Mouse (Mus musculus): Measurements from ENCODE around the gene Ebf3.

Gene Ebf3

DNA sequence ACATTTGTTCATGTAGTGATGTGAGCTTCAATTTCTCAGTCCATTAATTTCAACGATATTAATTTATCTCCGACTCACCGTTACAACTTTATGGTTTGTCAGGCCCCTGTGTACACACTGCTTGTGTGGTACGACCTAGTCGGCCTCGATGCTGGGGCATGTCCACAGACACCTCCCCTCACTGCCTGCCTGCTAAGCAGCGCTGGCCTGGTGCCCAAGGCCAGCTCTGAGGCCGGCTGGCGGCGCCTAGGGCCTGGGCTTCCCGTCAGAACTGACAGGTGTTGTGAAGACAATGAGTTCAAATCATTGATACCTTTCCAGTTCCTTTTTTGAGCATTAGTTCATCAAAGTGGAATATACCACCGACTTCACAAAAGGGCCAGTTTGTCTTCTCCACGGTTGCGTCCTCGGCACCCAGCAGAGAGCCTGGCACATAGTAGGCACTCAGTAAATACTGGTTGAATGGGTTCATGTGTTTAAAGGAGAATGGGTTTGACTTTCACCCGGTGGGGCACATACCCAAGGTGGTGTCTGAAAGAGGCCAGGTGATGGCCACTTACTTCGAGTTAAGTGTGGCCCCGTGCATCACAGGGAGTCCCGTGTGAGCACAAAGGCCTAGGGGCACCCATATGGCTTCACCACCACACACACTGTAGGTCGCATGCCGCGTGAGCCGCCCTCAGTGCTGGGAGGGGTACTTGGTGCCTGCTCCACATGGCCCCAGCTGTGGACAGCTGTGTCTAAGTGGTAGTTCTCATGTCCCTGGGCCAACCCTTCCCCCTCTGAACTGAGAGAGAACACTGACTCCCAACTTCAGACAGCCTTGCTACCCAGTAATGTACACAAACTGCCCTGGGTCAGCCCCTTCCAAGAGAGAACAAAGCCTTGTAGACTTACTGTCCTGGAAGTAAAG, 116.9 kb downstream of the Ebf3 start:
- DNase-seq = no peak

DNA sequence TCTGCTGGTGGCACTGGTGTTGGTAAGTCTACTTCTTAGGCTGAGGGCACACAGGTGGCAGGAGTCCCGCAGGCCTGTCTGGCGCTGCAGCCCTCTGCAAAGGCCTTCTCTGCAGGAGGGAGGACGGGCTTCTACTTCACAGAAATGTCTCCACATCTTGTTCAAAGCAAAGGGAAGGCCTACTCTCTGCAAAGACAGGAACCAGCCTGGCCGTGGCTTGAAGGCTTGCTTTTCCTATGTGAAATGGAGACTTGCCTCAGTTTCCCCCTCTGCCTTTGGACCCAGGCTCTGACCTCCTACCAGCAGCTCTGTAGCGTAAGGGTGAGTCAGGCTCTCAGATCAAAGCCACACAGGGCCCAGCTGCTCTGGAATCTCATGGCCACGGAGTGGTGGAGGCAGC, 117.7 kb downstream of the Ebf3 start:
- no peak for DNase-seq

DNA sequence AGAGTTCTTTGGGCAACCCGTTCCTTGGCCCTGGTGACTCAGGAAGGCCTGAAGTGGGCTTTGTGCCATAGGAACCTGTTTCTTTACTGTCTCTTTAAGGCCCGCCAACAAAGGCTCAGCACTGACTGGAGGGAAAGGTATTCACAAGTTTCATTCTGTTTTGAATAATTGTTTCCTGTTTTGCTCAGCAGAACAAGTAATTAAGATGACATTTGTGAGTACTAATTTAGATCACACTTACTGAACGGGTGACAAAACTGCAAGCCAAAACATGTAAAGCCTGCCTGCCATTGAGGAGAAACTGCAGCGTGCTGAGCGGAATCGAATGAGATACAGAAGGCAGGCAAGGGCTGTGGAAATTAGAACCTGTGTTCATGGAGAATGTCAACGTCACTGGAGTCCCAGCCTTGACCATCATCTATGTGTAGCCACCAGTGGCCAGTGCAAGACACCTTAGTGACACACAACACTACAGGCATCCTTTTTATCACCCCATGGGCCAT, 121.4 kb downstream of the Ebf3 start:
- DNase-seq = no peak

DNA sequence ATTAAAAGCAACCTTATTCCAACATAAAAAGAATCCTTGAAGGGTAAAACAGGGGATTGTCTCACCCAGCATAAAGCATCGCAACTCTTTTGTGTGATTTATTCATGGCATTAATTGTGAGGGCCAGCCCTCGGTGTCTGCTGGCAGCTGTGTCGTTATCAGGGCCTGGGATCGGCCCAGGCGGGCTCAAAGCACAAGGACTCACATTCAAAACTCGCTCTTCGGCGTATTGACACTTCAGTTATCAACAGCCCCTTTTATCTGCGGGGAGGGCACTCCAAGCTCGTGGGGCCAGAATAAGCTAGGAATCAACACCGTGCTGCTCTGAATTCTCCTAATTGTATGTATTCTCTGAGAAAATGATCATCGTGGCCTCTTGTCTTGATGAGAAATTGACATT, 122.4 kb downstream of the Ebf3 start:
- no peak for DNase-seq

DNA sequence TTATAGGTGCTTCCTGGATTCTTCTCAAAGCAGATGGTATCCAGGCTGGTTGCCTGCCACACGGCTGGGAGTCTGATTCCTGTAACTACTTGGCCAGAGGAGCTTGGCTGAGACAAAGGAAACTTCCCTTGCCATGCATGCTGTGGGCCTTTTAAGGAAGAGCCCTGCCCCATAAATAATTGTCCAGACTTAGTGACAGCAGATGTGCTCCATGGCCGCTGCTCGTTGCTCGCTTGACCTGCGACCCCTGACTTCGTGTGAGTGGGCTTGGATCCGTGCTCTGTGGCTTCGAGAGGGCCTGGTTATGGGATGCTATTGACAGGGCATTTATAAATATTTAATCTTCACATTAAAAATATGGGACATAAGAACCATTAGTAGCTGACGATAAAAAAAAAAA, 142.0 kb downstream of the Ebf3 start:
- DNase-seq = no peak

DNA sequence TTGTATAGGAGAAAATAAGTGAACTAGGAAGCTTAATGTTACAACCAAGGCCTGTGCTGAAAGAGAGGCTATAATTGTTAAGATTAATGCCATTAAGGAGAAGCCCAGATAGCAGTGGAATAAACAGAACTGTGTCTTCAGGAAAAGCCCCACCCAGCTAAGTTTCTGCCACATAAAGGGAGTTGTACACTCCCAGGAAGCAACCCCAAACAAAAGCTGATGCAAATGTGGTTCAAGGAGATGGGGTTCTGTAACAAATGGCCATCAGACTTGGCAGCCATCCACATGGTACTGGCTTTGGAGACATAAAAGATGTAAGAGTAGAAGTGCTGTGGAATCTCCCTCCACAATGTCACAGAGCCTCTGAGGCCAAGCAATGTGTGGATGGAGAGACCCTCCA, 155.2 kb downstream of the Ebf3 start:
- DNase-seq = no peak

DNA sequence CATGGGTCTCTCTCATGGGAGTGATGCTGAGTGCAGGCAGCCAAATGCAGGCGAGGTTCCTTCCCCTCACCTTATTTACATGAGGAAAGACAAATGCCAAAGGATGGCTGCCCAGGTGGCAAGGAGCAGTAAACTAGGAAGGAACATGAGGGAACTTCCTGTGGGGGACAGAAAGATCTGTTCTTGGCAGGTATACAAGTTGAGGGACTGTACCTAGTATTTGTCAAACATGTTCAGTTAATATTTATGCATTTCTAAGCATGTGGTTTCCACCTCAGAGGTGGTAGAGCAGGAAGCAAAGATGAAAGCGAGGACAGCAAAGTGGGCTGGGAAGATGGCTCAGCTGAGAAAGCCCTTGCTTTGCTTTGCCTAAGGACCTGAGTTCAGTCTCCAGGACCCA, 159.6 kb downstream of the Ebf3 start:
- no peak for DNase-seq

DNA sequence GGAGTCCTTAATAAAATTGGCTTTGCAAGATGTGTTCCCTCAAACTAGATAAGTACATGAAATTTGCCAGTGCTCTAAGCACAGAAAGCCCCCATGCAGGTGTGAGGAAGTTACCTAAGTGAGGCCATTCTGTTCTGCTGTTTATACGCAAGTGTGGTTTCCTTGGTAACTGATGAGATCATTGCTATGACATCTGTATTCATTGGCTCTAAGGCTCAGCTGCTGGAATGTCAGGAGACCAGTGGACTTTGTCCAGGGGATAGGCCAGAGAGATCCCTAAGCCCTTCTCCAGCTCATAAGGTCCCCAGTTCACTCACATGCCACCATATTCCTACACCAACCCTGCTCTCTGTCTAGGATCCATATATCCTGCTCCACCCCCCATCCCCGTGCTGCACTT, 162.4 kb downstream of the Ebf3 start:
- DNase-seq = no peak

DNA sequence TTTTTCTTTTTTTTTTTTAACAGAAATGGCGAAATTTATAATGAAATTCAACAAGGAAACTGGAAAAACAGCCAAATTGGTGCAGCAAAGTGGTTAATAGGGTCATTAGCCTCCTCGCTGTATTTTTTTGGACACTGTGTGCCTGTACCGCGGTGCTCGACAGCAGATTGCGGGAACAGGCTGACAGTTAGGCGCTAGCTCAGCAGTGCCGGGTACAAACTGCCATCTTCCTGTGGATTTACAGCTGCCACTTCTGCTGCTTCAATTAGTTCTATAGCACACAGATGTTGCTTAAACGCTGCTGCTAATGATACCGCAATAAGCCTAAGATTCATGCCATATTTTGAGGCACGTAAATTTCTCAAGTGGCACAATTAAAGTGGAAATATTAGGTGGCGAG, 167.1 kb downstream of the Ebf3 start:
- DNase-seq = no peak
